Mouse (Mus musculus) lung, postnatal 10 days (tissue): ENCODE results near the gene Gm3182.
"Not testable (repeated sequence)": the region's sequence is repeated elsewhere in the genome, so short reads cannot be mapped to it uniquely, and the experiment has no call there.

ENCODE experiments used
- DNase-seq: peaks from one replicate; pipeline ENCODE4 v3.0.0; 2021

The Gm3182 gene

DNA sequence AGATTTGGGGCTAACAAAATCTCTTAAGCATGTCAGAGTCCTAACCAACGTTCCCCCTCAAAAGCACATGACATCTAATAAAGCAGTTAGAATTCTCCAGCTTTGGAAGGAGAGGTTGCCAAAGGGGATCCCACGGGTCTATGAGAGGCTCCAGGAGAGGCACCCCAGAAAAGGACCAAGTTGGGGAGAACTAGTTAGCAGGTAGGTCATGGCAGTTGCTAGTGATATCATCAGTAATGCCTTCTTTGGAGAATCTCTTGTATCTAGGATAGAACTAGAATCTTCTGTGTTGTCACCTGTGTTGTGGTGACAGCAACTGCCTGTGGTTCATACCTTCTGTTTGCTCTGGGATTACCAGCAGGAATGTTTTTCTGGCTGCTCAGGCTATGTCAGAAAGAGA is at the start of gene Gm3182:
Gene Gm3182 (plus strand): TSS at position 301 of the 400 bp plus-strand sequence.
- DNase-seq, result not testable (repeated sequence)

- DNase-seq, result not testable (repeated sequence)
These were observed 17.9 kb downstream of the Gm3182 start for GRCm38 (mm10) chr14:4499425-4499824.
